Mouse (Mus musculus) retina, postnatal 1 day (tissue): ENCODE measurements around the gene Gm20604.

Experiments used
- DNase-seq: peaks from one replicate; pipeline ENCODE4 v3.0.0-alpha.2; 2012

Gene Gm20604

DNA sequence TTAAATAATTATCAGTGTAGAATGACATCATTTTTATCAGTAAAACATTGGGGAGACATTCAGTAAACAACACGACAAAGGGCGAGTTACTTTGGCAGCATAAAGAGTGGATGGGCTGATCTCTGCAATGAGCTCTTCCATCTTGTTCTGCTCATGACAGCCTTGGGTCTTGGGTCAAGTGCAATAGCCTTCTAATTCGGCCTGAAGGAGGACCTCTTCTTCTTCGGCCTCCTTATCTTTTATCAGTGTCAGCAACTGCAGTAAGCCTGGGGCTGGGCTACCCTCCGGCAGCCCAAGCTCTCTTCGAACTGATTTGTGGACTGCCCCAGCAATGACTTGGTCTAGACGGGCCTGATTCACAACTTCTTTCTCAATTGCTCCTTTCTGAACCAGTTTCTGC, 16.4 kb downstream of the Gm20604 start:
- no peak for DNase-seq

DNA sequence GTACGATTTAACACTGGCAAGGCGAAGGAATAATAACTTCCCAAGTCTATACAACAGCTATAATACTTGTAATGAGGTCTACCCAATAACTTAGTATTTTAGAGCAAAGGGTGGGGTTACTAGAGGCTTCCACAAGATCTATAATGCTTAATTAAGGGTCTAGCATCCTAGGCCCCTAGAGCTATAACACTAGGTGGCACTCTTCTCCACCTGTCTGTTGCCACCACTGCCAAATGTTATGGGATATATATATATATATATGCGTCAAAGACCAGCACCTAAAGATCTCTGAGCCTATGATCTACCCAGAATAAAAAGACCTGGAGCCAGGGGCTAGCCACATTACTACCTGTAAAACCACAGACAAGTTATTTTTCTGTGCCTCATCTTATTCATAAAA, 18.2 kb downstream of the Gm20604 start:
- DNase-seq: peak; percentile 48

DNA sequence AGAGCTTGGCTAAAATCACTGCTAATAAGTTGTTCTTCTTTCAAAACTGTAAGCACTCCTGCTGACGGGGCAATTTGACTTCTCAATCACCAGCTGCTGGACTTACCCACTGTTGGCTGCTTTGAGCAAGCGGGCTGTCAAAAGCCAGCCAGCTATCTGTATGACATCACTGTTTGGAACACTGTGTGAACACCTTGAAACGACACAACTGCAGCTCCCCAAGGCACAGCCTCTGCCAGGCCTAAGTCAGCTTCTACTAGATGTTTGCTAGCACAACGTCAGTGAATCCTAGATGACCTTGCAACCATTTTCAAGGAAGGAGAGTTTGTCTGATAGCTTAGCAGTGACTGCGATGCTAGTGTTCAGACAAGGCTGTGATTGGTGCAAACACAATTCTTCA, 19.4 kb downstream of the Gm20604 start:
- no peak for DNase-seq

DNA sequence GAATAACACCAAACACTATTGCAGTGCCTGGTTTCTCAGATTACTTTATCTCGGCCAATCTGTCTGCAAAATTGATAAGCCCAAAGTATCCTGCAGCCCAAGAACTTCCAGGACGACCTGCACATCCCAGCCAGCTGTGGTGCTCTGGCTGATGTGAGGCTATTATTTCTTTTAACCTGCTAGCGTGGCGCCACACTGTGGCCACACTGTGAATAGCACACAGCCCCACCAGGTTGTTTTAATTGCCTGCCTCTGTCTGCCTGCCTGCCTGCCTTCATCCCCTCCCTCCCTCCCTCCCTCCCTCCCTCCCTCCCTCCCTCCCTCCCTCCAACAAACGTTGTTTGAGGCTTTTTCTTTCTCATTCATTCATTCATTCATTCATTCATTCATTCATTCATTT, 25.1 kb downstream of the Gm20604 start:
- peak; percentile 67 for DNase-seq

DNA sequence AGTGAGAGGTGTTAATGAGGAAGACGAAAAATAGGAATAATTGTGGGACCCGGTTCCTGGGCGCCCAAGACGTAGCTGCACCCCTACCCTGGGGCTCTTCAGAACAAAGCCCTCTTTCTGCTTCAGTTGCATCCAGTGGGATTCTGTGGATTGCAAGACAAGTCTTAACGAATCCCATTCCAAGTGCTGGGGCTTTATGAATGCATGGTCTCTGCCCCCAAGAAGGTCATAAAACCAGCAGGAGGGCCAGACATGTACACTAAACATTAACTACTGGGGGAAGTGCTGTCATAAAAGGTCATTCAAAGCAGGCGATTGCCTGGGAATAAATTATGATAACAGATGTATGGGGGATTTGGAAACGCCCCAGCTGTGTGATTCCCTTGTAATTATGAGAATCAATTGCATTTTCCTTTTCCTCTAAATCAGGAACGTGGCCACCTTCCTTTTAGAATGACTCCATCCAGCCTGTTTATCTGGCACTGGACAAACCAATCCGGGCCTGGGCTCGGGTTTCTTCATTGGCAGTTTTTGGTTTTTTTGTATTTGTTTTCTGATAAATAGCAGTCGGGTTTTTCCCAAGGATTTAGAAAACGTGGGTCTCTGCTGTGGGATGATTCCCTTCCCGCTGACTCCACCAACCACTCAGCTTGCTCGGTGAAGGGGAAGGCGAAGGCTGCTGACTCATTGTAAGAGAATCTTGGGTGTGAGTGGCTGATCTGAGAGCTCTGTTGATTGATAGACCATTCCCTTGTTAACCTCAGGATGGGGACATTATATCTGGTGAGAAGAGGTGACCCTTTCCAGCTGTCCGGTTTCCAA, 27.5 kb downstream of the Gm20604 start:
- DNase-seq: peak; percentile 49

DNA sequence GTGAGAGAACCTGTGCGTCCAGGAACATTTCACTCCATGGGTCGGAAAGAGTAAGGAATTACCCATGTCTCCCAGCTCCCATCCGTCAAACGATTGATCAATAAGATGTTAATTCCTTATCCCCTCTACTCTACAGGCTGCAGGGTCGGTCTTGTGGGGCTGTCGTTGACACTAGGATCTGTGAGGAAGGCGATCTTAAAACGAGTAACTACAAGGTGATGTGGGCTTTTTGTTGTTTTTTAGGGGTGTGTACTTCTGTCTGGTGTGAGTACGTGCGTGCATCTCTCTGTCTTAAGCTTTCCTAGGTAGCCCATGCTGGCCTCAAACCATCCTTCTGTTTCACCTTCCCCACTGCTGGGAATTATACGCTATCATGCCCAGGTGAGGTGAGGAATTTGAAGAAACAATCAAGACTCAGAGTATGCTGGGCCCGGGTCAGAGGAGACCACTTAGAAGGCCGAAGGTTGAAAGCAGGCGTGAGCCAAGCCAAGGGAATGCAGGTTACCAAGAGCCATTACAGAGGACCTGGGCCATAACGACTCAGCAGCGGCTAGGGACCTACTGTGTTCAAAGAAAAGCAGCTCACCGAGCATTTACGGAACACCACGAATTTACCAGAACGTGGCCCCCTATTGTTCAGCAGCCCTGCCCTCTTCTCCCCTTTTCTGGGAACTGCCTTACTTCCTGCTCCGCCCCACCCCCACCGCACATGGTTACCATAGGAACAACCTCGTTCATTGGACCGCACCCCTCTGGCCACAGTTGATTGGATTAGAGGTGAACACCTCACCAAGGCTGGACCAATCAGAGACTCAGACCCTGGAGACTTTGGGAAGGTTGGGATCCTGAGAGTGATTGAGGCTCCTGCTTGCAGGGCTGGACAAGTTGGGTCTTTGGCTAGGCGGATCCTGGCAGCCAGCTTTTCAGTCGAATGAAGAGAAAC, 28.3 kb downstream of the Gm20604 start:
- peak; percentile 97 for DNase-seq

DNA sequence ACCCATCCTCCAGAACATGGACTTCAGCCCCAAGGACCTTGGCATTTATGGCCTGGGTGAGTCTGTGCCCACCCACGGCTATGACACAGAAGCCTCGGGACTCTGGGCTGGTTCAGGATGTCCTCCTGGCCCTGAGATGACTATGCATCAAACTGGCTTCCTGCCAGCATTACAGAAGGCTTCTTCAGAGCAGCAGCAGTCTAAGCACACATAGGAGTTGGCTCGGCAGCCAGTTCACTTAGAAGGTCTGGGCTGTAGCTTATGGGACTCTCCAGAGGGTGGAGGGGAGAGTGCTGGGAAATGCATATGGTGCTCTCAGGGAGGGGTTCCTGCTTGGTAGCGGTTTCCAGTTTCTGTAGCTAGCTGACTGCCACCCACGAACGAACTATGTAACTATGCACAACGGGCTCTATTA, 32.7 kb downstream of the Gm20604 start:
- DNase-seq: no peak

DNA sequence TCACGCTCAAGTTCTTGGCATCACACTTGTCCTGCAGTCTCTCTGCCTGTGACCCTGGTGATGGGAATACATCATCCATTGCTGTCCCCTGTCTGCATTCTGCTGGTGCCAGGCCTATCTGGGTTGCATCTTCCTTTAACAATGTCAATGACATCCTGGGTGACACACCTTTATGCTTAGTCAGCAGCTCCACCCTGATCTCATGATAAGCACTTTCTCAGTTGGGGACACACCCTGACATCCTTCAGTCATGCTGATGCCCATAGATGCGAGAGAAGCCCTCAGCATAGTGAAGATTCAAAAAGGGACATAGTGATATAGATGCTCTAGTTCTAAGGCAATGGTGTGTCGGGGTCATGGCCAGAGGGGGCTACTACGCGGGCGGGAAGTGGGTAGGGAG, 33.3 kb downstream of the Gm20604 start:
- no peak for DNase-seq

DNA sequence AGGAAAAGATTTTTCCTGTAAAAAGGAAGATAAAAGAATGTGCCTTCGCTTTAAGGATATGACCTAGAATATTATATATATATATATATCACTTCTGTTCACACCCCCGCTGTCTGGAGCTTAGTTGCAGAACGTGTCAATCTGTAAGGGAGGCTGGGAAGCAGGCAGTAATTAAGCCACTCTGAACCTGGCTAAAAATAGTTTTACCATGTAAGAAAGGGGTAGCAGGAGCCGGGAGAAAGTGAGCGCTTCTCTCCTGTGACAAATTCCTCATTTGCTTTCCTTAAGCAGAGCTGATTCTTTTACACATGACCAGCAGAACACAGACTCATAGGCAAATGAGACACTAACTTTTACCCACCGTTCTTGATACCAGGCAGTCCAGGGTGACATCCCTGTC, 34.6 kb downstream of the Gm20604 start:
- no peak for DNase-seq

DNA sequence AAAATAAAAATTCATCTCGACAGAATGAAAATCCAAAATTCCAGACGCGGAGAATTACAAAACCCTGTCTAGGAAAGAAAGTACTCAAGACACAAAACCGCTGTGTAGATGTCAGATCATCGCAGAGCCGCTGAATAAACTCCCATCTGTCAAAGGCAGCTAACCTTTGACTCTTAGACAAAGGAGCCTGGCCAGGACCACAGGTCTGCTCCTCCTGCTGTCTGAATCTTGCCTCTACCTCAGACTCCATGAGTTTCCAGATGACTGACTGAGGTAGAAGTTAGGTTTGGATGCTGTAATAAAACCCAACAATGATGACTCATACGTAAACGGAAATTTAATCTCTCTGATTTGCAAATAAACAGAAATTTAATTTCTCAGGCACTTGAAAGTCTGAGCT, 35.5 kb downstream of the Gm20604 start:
- DNase-seq: no peak

DNA sequence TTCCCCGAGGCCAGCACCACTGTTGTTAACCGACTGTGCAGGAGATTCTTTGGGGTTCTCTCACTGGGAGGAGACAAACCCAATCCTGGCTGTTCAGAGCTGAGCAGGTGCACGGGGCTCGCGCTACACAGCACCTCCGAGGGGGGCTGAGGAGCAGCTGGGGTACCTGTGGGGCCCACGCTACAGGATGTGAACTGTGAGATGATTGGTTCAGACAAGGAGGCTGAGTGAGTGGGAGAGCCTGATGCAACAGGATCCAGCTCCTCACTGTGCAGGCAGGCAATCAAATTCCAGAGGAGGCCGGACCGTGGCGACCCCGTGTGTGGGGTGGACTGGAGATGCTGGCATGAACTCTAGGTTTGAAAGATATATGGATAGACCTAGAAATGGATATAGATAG, 36.0 kb downstream of the Gm20604 start:
- no peak for DNase-seq

DNA sequence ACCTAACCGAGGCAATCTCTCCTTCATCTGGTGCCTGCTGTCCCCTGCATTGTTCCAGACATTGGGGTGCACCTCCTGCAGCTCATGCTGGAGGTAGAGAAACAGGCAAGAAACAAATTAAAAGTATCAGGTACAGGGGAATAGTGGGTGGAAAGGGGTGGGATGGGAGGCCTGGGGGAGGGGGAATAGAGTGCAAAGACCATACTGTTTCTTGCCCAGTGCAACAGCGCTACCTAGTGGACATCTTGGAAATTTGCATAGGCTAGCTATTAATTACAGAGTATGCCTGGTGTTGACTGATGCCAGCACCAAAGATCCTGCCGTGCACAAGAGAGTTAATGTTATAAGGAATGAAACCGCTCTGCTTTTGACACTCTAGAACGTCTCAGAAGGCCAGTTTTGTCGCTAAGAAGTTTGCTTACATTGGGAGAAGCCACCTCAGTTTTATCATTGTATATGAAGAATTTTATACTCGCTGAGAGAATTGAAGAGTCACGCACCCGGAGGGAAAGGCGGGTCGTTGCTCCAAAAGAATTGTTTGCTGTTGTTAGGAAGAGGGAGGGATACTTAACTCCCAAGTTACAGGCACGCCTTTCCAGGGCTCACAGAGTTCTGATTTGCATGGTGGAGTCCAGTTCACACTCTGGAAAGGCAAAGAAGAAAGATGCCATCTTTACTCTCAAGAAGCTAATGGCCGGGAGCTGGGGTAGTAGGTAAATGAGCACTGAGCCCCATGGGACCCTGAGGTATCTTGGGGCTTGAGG, 38.7 kb downstream of the Gm20604 start:
- DNase-seq: peak; percentile 84

DNA sequence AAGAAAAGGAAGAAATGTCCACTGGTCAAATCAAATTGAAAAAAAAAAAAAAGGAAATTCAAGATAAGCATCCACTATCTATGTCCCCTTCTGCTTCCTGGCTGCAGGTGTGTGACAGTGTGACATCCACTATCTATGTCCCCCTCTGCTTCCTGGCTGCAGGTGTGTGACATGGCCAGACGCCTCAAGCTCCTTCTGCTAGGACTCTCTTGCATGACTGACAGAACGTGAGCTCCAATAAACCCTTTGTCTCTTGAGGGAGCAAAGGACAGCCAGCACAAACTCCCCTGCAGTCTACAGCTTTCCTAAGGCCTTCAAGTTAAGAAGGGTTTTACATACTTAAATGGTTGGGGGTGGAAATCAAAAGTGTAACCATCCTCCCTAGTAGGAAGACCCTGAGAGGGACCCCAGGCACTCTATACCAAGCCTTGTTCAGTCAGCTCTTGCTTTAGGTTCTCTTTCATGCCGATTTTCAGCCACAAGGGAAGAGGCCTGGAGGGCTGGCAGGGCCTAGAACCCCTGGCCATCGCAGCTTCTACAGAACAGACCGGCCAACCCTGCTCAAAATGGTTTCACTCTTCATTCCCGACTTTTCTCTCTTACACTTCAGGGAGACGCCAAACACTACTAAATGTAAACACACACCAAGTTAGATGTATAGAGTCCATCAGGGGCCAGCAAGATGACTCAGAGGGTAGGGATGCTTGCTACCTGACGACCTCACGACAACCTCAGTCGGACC, 43.6 kb downstream of the Gm20604 start:
- DNase-seq: no peak

DNA sequence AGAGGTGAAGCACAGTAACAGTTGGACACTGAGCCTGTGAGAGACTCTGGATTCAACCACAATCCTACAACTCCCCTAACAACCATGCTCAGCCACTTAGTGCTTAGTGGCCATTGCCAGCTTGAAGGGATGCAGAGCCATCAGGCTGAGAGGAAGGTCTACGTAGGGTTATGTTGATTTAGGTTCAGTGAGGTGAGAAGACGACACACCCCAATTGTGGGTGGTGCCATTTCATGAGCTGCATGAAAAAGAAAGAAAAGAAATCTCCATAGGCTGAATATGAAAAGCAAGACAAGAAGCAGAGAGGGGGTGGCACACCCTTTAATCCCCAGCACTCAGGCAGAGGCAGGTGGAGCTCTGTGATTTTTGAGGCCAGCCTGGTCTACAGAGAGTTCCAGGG, 44.4 kb downstream of the Gm20604 start:
- no peak for DNase-seq

DNA sequence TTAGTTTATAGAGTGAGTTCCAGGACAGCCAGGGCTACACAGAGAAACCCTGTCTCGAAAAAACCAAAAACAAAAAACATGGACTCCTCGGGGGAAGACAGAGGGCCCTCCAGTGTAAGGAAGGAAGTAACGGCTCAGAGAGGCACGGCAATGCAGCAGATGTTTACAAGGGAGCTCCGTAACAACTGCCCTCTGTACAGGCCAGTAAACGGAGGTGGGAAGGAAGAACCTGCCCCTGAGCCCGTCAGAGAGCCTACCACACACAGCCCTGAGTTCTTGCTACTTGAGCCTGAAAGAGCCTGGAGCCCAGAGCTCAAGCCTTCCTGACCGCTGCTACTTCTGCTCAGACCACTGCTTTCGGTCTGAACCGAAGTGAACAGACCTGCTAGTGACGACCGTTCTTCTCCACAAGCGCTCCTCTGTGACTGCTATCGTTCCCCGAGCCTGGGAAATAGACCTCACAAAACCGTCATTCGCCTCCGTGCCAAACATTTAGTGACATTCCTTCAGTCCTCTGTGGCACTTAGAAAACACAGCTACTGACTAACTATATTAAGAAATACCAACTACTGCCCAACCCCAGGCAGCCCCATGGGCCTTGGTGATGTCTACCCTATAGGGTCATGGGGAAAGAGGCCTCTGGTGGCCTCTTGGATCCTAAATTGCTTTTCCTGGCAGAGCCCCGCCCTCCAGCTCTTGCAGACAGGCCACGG, 45.2 kb downstream of the Gm20604 start:
- DNase-seq: no peak

DNA sequence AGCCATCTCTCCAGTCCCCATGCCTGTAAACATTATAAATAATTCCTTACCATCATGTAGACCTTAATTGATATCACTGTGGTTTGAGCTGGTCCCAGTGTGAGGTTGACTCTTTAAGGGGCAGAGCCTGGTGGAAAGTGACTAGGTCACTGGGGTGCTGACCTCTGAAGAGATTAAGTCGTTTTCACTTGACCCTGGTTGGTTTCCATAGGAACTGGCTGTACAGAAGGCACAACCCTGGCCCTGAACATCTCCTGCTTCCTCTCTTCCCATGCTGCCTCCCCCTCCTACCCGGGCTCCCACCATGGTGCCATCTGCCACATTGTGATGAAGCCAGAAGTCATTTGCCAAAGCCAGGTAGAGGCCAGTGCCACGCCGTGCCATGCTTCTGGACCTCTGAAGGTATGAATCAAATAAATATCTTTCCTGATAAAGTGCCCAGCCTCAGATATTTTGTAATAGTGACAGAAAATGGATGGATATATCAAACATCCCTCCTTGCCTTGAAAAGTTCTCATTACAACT, 47.6 kb downstream of the Gm20604 start:
- no peak for DNase-seq

DNA sequence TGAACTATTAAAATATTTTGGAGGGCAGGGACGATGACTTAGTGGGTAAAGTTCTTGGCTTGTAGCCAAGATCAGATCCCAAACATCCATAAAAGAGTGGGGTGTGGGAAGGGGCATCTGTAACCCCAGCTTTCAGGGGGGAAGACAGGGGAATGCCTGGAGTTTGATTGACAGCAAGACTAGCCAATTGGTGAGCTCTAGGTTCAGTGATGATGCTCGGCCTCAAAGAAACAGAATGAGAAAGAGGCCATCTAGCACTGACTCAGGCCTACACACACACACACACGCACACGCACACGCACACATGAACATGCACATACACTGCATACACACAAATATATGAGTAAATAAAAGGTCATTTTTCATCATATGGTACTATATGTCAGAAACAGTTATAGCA, 48.6 kb downstream of the Gm20604 start:
- no peak for DNase-seq

DNA sequence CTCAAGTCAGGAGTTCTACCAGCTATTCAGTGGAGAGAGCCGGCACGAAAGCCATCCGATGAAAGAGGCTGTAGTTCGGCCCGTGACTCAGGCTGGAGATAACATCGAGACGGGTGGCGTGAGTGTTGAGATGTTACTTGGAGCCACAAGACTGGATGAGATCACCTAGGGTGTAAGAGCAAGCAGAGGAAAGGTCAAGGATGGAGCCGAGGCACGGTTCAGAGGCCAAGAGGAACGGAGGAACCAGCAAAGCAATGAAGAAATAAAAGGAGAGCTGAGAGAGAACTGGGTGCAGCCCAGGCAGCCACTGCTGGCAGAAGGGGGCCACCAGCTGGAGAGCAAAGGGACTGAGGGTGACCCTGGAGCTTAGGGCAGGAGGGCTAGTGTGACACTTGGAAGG, 50.3 kb downstream of the Gm20604 start:
- no peak for DNase-seq

DNA sequence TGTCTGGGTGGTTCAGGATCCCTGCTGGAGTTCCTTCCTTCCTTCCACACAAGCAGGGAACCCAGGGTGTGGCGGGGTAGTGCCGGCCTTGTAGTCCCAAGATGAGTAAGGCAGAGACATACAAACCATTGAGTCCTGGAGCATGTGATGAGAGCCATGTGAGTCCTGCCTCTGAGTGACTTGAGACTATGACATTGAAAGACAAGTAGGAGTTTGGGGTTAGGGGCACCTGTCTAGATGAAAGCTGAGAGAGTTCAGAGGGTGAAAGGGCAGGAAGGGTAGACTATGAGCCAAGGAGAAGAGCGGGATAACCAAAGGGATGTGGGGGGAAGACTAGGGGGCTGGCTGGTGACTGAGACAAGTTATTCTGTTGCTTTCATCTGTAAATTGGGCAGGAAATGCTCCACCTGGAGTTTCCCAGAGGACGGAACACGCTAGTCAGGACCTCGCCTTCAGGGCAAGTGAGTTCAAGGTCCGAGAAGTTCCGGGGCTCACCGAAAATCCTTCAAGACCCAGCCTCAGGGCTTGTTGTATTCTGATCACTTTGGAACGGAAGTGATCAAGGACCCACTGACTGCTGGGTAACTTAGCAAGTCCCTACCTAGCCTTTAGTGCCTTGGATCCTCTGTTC, 51.5 kb downstream of the Gm20604 start:
- DNase-seq: no peak

DNA sequence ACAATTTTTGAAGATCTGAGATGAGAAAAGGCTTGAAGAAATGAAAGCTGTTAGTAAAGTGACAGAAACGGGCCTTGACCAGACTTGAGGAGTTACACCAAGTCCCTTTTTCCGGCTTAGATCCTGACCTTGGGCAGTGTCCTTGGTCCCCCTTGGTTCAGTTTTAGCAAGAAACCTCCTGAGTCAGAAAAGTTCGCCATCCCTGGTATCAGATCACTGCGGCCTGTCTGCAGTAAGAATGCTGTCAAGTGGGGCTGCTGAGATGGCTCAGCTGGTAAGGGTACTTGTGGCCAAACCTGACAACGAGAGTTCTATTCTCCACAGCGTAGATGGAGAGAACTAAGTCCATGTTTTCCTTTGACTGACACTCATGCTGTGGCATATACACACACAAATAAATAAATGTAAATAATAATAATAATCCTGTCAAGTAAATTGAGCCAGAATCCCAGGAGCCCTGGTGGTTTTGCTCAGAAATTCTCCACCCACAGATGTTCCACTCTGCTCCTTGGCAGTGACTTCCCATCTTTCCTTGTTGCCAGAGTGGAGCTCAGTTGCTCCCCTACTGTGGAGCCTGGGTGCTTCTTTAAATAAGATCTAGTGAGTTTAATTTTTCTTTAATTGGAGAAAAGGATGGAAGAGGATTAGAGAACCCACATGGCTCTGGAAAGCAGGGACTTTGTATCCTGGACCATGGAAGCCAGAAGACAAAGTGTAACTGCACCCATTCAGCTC, 52.4 kb downstream of the Gm20604 start:
- no peak for DNase-seq
